Mouse (Mus musculus) CD4-positive, CD25-positive, alpha-beta regulatory T cell, adult 4 months (primary cell): ENCODE results near the gene Cacna2d4. TPM values are rescaled to one million over a fixed set of nuclear protein-coding genes. Genes with fewer than 3 reads are reported as not detected.
"Not testable (repeated sequence)": the region's sequence is repeated elsewhere in the genome, so short reads cannot be mapped to it uniquely, and the experiment has no call there.

Source experiments
- ATAC-seq: one replicate; pipeline ENCODE4 v1.8.0; 2017
- polyA plus RNA-seq, 2 experiments: library from polyadenylated mRNA; unstranded; fragments of 100-300 nt; shearing (Covaris generic); gene quantifications; one replicate each; pipeline ENCODE4 v1.2.1; 2017

Gene Cacna2d4
- polyA plus RNA-seq, result 10 to 100 TPM; 13.5 to 16.6 TPM

- ATAC-seq, result no peak
These were observed at the start of gene Cacna2d4 for GRCm38 (mm10) chr6:119236241-119236640. TSS of gene Cacna2d4 (plus strand) at chr6:119236526.

GRCm38 (mm10) chr6:119186658-119187057, 49.7 kb upstream of the Cacna2d4 start:
- ATAC-seq, result no peak

GRCm38 (mm10) chr6:119187631-119188030, 48.7 kb upstream of the Cacna2d4 start:
- no peak for ATAC-seq

- no peak for ATAC-seq
These were observed 44.8 kb upstream of the Cacna2d4 start for GRCm38 (mm10) chr6:119191478-119191877.

GRCm38 (mm10) chr6:119193571-119194154, 42.7 kb upstream of the Cacna2d4 start:
- ATAC-seq, result no peak

- no peak for ATAC-seq
These were observed 42.2 kb upstream of the Cacna2d4 start for GRCm38 (mm10) chr6:119194161-119194560.

GRCm38 (mm10) chr6:119194601-119195000, 41.7 kb upstream of the Cacna2d4 start:
- ATAC-seq, result no peak

- ATAC-seq, result no peak
These were observed 39.7 kb upstream of the Cacna2d4 start, which contains the start of gene Cacna1c for GRCm38 (mm10) chr6:119196382-119197305. TSS of gene Cacna1c (minus strand) at chr6:119196418.

- peak; percentile 66 for ATAC-seq
These were observed 37.6 kb upstream of the Cacna2d4 start for GRCm38 (mm10) chr6:119198534-119199273.

GRCm38 (mm10) chr6:119199274-119199879, 36.9 kb upstream of the Cacna2d4 start:
- ATAC-seq, result no peak

- ATAC-seq, result no peak
These were observed 36.0 kb upstream of the Cacna2d4 start for GRCm38 (mm10) chr6:119200362-119200761.

- ATAC-seq, result no peak
These were observed 34.8 kb upstream of the Cacna2d4 start for GRCm38 (mm10) chr6:119201575-119201974.

- no peak for ATAC-seq
These were observed 32.0 kb upstream of the Cacna2d4 start for GRCm38 (mm10) chr6:119204286-119204685.

GRCm38 (mm10) chr6:119204915-119205314, 31.4 kb upstream of the Cacna2d4 start:
- ATAC-seq, result no peak

- not testable (repeated sequence) for ATAC-seq
These were observed 30.3 kb upstream of the Cacna2d4 start for GRCm38 (mm10) chr6:119206006-119206405.

GRCm38 (mm10) chr6:119213375-119213774, 23.0 kb upstream of the Cacna2d4 start:
- ATAC-seq, result no peak

GRCm38 (mm10) chr6:119214190-119214589, 22.1 kb upstream of the Cacna2d4 start:
- no peak for ATAC-seq

GRCm38 (mm10) chr6:119215040-119215613, 21.2 kb upstream of the Cacna2d4 start:
- no peak for ATAC-seq

GRCm38 (mm10) chr6:119217661-119218060, 18.7 kb upstream of the Cacna2d4 start:
- no peak for ATAC-seq

- ATAC-seq, result no peak
These were observed 17.7 kb upstream of the Cacna2d4 start for GRCm38 (mm10) chr6:119218591-119218990.

- no peak for ATAC-seq
These were observed 17.0 kb upstream of the Cacna2d4 start for GRCm38 (mm10) chr6:119219237-119219870.

GRCm38 (mm10) chr6:119220297-119220696, 16.0 kb upstream of the Cacna2d4 start:
- ATAC-seq, result peak; percentile 77
